Mouse (Mus musculus) heart, embryonic 15.5 days (tissue): ENCODE data around the gene Rnf214. TPM values are rescaled to one million over a fixed set of nuclear protein-coding genes. Genes with fewer than 3 reads are reported as not detected.

ENCODE experiments used
- ATAC-seq: fragments of 200-750 bp; cut with Nextera tagmentation; replicated peaks from 2 replicates; pipeline ENCODE4 v1.8.0; 2017; ENCODE audit warnings: low read depth, moderate TSS enrichment; ENCODE audit not compliant: insufficient number of reproducible peaks, insufficient read depth, low FRiP score
- H3K27ac ChIP-seq: fragments of 300-500 bp; sonication (generic); 2 replicates; pipeline ENCODE4 v1.5.1; 2015; ENCODE audit warnings: mild to moderate bottlenecking, inconsistent platforms
- H3K27me3 ChIP-seq: fragments of 300-500 bp; sonication (generic); 2 replicates; pipeline ENCODE4 v1.6.1; 2015; ENCODE audit warnings: inconsistent platforms
- H3K36me3 ChIP-seq: fragments of 300-500 bp; sonication (generic); 2 replicates; pipeline ENCODE4 v1.6.1; 2015; ENCODE audit warnings: mild to moderate bottlenecking, inconsistent platforms
- H3K4me1 ChIP-seq: fragments of 300-500 bp; sonication (generic); replicated peaks from 2 replicates; pipeline ENCODE4 v1.6.1; 2015; ENCODE audit warnings: inconsistent platforms
- H3K4me2 ChIP-seq: fragments of 300-500 bp; sonication (generic); 2 replicates; pipeline ENCODE4 v1.6.1; 2015; ENCODE audit warnings: inconsistent platforms, mild to moderate bottlenecking, moderate library complexity
- H3K4me3 ChIP-seq: fragments of 300-500 bp; sonication (generic); 2 replicates; pipeline ENCODE4 v1.5.1; 2015; ENCODE audit warnings: mild to moderate bottlenecking, inconsistent platforms
- H3K9ac ChIP-seq: fragments of 300-500 bp; sonication (generic); 2 replicates; pipeline ENCODE4 v1.6.1; 2015; ENCODE audit warnings: mild to moderate bottlenecking, inconsistent platforms
- H3K9me3 ChIP-seq: fragments of 300-500 bp; sonication (generic); replicated peaks from 2 replicates; pipeline ENCODE4 v1.6.1; 2016; ENCODE audit warnings: inconsistent platforms
- WGBS: fragments of 180-500 bp; shearing (Covaris S2); methylation state at CpG from one replicate; pipeline ENCODE4 v1.1.7; 2015; ENCODE audit warnings: mixed read lengths; 5-methylcytosine and 5-hydroxymethylcytosine counted together
- polyA plus RNA-seq: library from polyadenylated mRNA; unstranded; fragments of >200 nt; fragmentation: Nextera tagmentation; extraction: Ambion mirVana; gene quantifications from 2 replicates; pipeline ENCODE4 v1.2.1, GENCODE M21; 2015

Gene Rnf214
- polyA plus RNA-seq, 1 experiment from 2014 or later, result 40.3 TPM

- H3K36me3 ChIP-seq, result peaks cover 63% of the 10 kb centered on the region
- 86% methylated on average over 13 of the region's 13 CpGs for WGBS
- H3K9ac ChIP-seq, result no peak overlapping the region
- H3K4me3 ChIP-seq, result no peak overlapping the region
- H3K4me2 ChIP-seq, result no peak overlapping the region
- no peak for ATAC-seq
- H3K9me3 ChIP-seq, result no peaks in the 10 kb centered on the region
- H3K27ac ChIP-seq, result no peak overlapping the region
- H3K27me3 ChIP-seq, result no peaks in the 10 kb centered on the region
- H3K4me1 ChIP-seq, result no peaks in the 10 kb centered on the region
Measured at GRCm38 (mm10) chr9:45944506-45945400, 38.0 kb upstream of the Rnf214 start.

GRCm38 (mm10) chr9:45943628-45944505 is 37.2 kb upstream of the Rnf214 start:
- ATAC-seq, result no peak
- Histone ChIP-seq H3K27me3 (no peaks in the 10 kb centered on the region), H3K9me3 (no peaks in the 10 kb centered on the region), H3K36me3 (peaks cover 59% of the 10 kb centered on the region), H3K4me3 (no peak overlapping the region), H3K27ac (no peak overlapping the region), H3K4me2 (no peak overlapping the region), H3K9ac (no peak overlapping the region), H3K4me1 (no peaks in the 10 kb centered on the region)
- WGBS, result 85% methylated on average over 8 of the region's 8 CpGs

GRCm38 (mm10) chr9:45942916-45943315 is 36.2 kb upstream of the Rnf214 start:
- no peak for ATAC-seq

GRCm38 (mm10) chr9:45942464-45942863 is 35.8 kb upstream of the Rnf214 start:
- H3K36me3 ChIP-seq, result peaks cover 58% of the 10 kb centered on the region
- WGBS, result 91% methylated on average over 16 of the region's 16 CpGs

More at GRCm38 (mm10) chr9:45942916-45943315, 36.2 kb upstream of the Rnf214 start:
- H3K36me3 ChIP-seq, result peaks cover 60% of the 10 kb centered on the region
- H3K27me3 ChIP-seq, result no peaks in the 10 kb centered on the region
- H3K27ac ChIP-seq, result no peak overlapping the region
- WGBS, result 88% methylated on average over 8 of the region's 8 CpGs
- no peaks in the 10 kb centered on the region for H3K9me3 ChIP-seq
- no peak overlapping the region for H3K4me3 ChIP-seq
- no peak overlapping the region for H3K9ac ChIP-seq
- no peak overlapping the region for H3K4me2 ChIP-seq
- H3K4me1 ChIP-seq, result no peaks in the 10 kb centered on the region

GRCm38 (mm10) chr9:45941329-45941888 is 34.7 kb upstream of the Rnf214 start:
- Histone ChIP-seq H3K36me3 (peaks cover 54% of the 10 kb centered on the region), H3K4me3 (no peak overlapping the region)
- ATAC-seq, result no peak

More at GRCm38 (mm10) chr9:45942464-45942863, 35.8 kb upstream of the Rnf214 start:
- no peak overlapping the region for H3K4me3 ChIP-seq
- ATAC-seq, result no peak
- no peaks in the 10 kb centered on the region for H3K9me3 ChIP-seq
- H3K4me2 ChIP-seq, result no peak overlapping the region
- H3K27me3 ChIP-seq, result no peaks in the 10 kb centered on the region
- no peak overlapping the region for H3K9ac ChIP-seq
- H3K4me1 ChIP-seq, result no peaks in the 10 kb centered on the region
- no peak overlapping the region for H3K27ac ChIP-seq

GRCm38 (mm10) chr9:45939794-45940193 is 33.1 kb upstream of the Rnf214 start:
- no peaks in the 10 kb centered on the region for H3K9me3 ChIP-seq
- 93% methylated on average over 6 of the region's 6 CpGs for WGBS
- H3K9ac ChIP-seq, result no peak overlapping the region
- ATAC-seq, result no peak
- peaks cover 16% of the 10 kb centered on the region for H3K4me1 ChIP-seq
- no peaks in the 10 kb centered on the region for H3K27me3 ChIP-seq
- H3K27ac ChIP-seq, result no peak overlapping the region
- H3K4me2 ChIP-seq, result no peak overlapping the region
- peaks cover 48% of the 10 kb centered on the region for H3K36me3 ChIP-seq
- no peak overlapping the region for H3K4me3 ChIP-seq

More at GRCm38 (mm10) chr9:45941329-45941888, 34.7 kb upstream of the Rnf214 start:
- Histone ChIP-seq H3K9ac (no peak overlapping the region), H3K4me2 (no peak overlapping the region), H3K4me1 (peaks cover 7% of the 10 kb centered on the region), H3K9me3 (no peaks in the 10 kb centered on the region), H3K27me3 (no peaks in the 10 kb centered on the region), H3K27ac (no peak overlapping the region)
- 66% methylated on average over 18 of the region's 18 CpGs for WGBS

GRCm38 (mm10) chr9:45938952-45939637 is 32.4 kb upstream of the Rnf214 start:
- Histone ChIP-seq H3K27ac (no peak overlapping the region), H3K4me1 (peaks cover 16% of the 10 kb centered on the region)

GRCm38 (mm10) chr9:45938088-45938487 is 31.4 kb upstream of the Rnf214 start:
- no peak overlapping the region for H3K4me3 ChIP-seq
- no peak overlapping the region for H3K27ac ChIP-seq
- H3K4me1 ChIP-seq, result peaks cover 19% of the 10 kb centered on the region
- no peak overlapping the region for H3K4me2 ChIP-seq
- no peaks in the 10 kb centered on the region for H3K27me3 ChIP-seq
- no peak for ATAC-seq
- H3K9ac ChIP-seq, result no peak overlapping the region
- peaks cover 37% of the 10 kb centered on the region for H3K36me3 ChIP-seq
- H3K9me3 ChIP-seq, result no peaks in the 10 kb centered on the region
- WGBS, result 82% methylated on average over 8 of the region's 8 CpGs

More at GRCm38 (mm10) chr9:45938952-45939637, 32.4 kb upstream of the Rnf214 start:
- Histone ChIP-seq H3K27me3 (no peaks in the 10 kb centered on the region), H3K4me2 (no peak overlapping the region), H3K9ac (no peak overlapping the region), H3K36me3 (peaks cover 44% of the 10 kb centered on the region), H3K9me3 (no peaks in the 10 kb centered on the region), H3K4me3 (no peak overlapping the region)
- WGBS, result 82% methylated on average over 15 of the region's 15 CpGs
- ATAC-seq, result no peak

GRCm38 (mm10) chr9:45936883-45937282 is 30.2 kb upstream of the Rnf214 start:
- no peaks in the 10 kb centered on the region for H3K9me3 ChIP-seq
- WGBS, result 9% methylated on average over 3 of the region's 3 CpGs
- H3K4me1 ChIP-seq, result peaks cover 30% of the 10 kb centered on the region
- peak overlapping the region; percentile 38; the same call in 1 of the 2 replicates for H3K27ac ChIP-seq
- ATAC-seq, result peak; percentile 58
- H3K27me3 ChIP-seq, result no peaks in the 10 kb centered on the region
- no peak overlapping the region for H3K4me2 ChIP-seq
- no peak overlapping the region for H3K4me3 ChIP-seq
- H3K9ac ChIP-seq, result no peak overlapping the region
- peaks cover 25% of the 10 kb centered on the region for H3K36me3 ChIP-seq

GRCm38 (mm10) chr9:45935628-45936210 is 29.0 kb upstream of the Rnf214 start, which contains the start of gene Tagln:
Gene Tagln (minus strand): TSS chr9:45936058.
- Histone ChIP-seq H3K27me3 (no peaks in the 10 kb centered on the region), H3K36me3 (peaks cover 24% of the 10 kb centered on the region), H3K9ac (peak within 1 kb of the TSS; percentile 45), H3K27ac (peak within 1 kb of the TSS; percentile 38), H3K4me1 (peaks cover 30% of the 10 kb centered on the region), H3K4me2 (peak within 1 kb of the TSS; percentile 70), H3K9me3 (no peaks in the 10 kb centered on the region), H3K4me3 (peak within 1 kb of the TSS; percentile 44)
- ATAC-seq, result peak; percentile 51
- WGBS, result 7% methylated on average over 21 of the region's 21 CpGs
